Mouse (Mus musculus) spleen, adult 12 weeks (tissue): ENCODE results near the gene Egr2.
A peak's percentile ranks its signal among the peaks of the same experiment; 100 is the strongest.

ENCODE experiments used
- DNase-seq: peaks from one replicate; pipeline ENCODE4 v3.0.0; 2022; ENCODE audit warnings: low spot score

Gene Egr2

DNA sequence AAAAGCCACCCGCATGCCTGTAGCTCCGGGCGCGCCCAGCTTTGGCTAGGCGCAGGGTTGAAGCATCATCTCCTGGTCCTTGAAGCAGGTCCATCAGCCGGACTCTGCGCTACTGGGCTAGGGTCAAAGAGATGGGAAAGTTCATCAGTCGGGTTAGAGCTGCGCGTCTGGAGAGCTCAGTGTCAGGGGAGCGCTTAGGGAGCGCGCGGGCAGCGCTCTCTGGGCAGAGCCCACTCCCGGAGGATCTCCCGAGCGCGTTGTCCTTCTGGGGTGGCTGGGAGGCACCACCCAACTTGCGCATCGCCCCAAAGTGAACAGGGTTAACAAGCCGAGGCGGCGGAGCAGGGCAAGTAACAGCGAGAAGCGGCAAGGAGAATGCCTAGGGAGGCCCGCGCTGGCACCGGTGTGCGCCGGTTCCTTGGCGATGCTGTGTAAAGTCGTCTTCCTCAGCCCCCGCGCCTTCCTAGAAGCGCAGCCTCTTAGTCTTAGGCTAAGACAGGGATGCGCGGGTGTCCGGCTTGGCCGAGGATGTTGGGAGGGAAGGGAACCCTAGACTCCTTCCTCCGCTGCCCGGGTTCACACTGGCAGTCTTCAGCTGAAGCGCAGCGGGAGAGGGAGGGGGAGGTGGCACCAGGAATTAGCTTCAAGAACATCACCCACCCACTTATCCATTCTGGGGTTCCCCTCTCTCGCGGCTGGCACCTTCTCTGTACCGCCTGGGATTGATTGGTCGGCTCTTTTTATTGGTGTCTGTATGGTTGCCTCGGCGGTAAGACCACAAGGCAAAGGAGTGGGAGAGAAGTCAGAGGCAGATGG lies 3.5 kb downstream of the Egr2 start:
- DNase-seq, result no peak

GRCm38 (mm10) chr10:67539401-67539730 lies 4.1 kb downstream of the Egr2 start:
- no peak for DNase-seq

DNA sequence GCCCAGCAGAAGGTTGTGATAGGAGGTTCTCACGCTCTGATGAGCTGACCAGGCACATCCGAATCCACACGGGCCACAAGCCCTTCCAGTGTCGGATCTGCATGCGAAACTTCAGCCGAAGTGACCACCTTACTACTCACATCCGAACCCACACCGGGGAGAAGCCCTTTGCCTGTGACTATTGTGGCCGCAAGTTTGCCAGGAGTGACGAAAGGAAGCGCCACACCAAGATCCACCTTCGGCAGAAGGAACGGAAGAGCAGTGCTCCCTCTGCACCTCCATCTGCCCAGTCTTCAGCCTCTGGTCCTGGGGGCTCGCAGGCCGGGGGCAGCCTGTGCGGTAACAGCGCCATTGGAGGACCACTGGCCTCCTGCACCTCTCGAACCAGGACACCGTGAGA lies 5.3 kb downstream of the Egr2 start:
- DNase-seq, result no peak

- DNase-seq, result no peak
These were observed 12.6 kb downstream of the Egr2 start for GRCm38 (mm10) chr10:67547850-67548260.

GRCm38 (mm10) chr10:67548261-67548854 lies 13.1 kb downstream of the Egr2 start:
- no peak for DNase-seq

- DNase-seq, result peak; percentile 80
These were observed 13.8 kb downstream of the Egr2 start, which contains the start of gene Ado for GRCm38 (mm10) chr10:67548877-67549731. Ado (minus strand) TSS chr10:67548955.

DNA sequence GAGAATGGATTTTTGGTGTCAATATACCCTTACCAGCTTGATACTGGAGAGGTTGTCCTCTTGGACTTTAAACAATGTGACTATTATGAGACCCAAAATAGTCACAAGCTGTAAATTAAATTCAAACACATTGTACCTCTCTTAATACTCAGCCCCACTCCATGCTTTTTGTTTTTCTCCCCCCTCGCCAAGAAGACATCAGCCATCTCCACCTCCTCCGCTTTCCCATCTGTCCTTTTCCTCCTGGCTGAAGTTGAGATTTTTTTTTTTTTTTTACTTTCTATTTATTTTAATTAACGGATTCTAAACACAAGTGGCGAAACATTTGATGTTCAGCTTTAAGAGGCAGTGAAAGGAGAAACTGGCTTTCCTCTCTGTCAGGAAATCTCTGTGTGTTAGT lies 22.8 kb downstream of the Egr2 start:
- no peak for DNase-seq

DNA sequence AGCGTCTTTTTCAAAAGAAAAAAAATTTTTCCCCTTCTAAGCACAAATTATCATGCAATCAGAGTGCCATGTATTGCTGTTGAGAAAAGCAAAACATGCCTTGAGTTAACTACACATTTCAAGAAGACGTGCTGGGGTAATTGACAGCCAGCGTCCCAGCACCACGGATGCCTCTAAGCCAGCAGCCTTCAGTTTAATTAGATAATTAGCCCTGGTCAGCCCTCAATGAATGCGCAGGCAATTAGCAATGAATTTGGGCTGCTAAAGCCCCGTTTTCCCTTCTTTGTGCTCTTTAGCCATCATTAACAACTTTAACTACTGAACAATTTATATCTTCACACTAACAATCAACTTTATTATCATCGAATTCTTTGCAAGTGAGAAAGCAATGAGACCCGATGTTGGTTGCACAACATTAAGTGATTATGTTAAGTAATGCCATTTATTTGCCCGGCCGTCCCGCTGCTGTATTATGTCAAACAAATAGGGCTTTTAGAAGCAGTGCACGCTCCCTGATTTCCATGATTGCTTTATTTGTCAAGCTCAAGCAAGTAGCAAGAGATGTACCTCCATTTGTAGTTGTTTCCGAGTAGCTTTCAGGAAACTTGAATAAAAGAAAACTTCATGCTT lies 24.6 kb downstream of the Egr2 start:
- DNase-seq, result no peak

GRCm38 (mm10) chr10:67561185-67561584 lies 25.9 kb downstream of the Egr2 start:
- no peak for DNase-seq

- no peak for DNase-seq
These were observed 29.2 kb downstream of the Egr2 start for GRCm38 (mm10) chr10:67564509-67564908.

- no peak for DNase-seq
These were observed 30.8 kb downstream of the Egr2 start for GRCm38 (mm10) chr10:67566104-67566503.

- no peak for DNase-seq
These were observed 34.3 kb downstream of the Egr2 start for GRCm38 (mm10) chr10:67569539-67569938.

DNA sequence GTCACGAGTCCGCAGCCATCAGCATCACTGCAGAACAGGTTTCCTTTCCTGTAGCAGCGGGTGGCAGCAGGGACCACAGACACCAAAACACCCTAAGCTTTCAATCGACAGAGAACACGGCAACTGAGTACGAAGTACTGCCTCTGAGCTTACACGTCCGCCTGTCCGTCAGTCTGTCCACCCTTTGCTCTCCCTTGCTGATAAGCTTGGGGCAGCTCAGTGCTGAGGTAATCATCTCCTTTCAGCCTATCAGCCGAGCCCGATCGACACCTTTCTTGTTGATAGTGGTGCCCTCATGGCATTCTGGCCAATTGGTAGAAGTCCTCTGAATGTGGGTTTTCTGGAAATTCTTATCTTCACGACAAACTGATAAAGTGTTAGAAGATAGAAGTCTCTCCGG lies 36.2 kb downstream of the Egr2 start:
- no peak for DNase-seq

- DNase-seq, result no peak
These were observed 38.0 kb downstream of the Egr2 start for GRCm38 (mm10) chr10:67573310-67573709.

DNA sequence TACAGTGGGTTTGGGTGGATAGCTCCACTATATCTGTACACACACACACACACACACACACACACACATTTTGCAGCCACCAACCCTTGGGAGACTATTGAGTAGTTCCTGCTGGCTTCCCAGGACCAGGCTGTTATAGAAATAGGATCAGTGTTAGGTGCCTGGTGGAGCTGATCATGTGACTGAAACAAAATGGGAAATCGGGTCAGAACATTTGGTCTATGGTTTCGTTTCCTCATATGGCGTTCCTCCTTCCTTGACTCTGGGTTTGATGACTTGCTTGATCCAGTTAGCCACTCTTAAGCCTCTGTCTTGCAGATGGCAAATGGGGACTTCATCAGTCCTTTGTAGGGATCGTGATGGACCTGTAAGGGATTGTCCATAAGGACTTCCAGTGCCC lies 44.6 kb downstream of the Egr2 start:
- DNase-seq, result no peak

- DNase-seq, result no peak
These were observed 46.5 kb downstream of the Egr2 start for GRCm38 (mm10) chr10:67581698-67582285.

- DNase-seq, result peak; percentile 45
These were observed 50.8 kb downstream of the Egr2 start for GRCm38 (mm10) chr10:67585873-67586610.
